Mouse (Mus musculus): ENCODE data around the gene Yrdc.

- TF ChIP-seq CTCF (IDR thresholded peaks at IDR 0.05; ENCODE audit: extremely low read depth, insufficient read length, insufficient replicate concordance, low read depth, low read length) (no peak), POLR2A (IDR thresholded peaks at IDR 0.05; ENCODE audit: low read depth, low read length) (no peak)
Observed at GRCm38 (mm10) chr4:124825371-124825965, 25.0 kb upstream of the Yrdc start.
